Mouse (Mus musculus): ENCODE measurements at regions not wholly inside any gene's neighbourhood (a gene's known extent, or its start where the extent isn't known, plus 50 kb on each side); places are given as distances from the start of the nearest gene placed in this dataset.
"Not testable (repeated sequence)": the region's sequence is repeated elsewhere in the genome, so short reads cannot be mapped to it uniquely, and the experiment has no call there.

DNA sequence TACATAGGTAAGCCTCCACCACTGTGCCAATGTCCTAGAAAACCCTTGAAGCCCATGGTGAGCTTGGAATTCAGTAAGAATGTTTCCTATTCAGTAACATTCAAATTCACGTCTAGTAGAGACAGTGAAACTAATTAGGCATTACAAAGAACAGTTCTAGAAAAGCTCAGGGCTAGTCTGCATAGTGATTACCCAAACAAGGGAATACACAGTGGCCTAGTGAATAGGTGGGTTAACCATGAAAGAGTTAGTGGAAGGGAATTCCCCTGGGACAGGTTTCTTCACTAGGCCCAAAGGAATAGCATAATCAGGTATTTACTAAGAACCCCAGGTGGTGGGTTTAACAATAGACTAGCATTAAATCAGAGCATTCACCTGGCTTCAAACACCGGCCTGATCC lies 436.7 kb upstream of the Kif18a start:
- intact Hi-C loops (cut with DNase I); DNase-seq (ENCODE audit: extremely low spot score in 1 of 2, low spot score in 2 of 2): not testable (repeated sequence)

DNA sequence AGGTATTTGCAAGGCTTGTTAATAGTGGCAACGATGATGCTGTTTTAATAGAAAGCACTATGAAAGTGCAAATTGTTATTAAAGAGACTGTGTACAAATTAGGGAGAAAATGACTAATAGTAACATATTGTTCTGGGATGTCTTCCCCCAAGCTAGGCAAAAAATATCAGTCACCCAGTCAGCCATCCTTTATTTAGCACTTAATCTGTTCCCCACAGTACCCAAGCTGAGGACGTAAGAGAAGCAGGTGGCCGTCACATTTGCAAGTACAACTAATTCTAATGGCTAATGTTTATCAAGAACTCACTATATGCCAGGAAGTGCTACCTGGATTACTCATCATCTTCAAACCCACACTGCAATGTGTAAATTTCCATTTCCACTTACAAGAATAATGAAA lies 432.5 kb upstream of the Kif18a start:
- intact Hi-C loops (cut with DNase I) = no loop called here

DNA sequence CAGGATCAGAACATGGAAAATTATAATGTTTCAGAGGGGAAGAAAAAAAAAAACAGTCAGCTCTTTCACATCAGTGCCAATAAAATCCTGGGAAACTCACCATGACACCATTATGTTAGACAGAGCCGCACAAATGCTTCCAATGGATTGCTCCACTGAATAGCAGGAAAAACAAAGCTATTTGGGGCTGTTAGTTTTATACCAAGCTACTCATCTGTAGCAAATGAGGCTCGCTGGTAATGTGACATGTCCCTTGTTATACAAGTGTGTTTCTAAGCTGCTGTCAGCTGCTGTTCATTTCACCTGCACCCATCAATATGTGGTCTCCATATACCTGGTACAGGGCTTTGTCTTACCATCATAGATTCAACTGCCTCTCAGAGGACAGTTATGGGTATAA lies 426.1 kb upstream of the Kif18a start:
- intact Hi-C loops (cut with DNase I) = no loop called here
- no peak for DNase-seq (ENCODE audit: extremely low spot score in 1 of 2, low spot score in 2 of 2)

More for the DNA sequence above, 432.5 kb upstream of the Kif18a start:
- DNase-seq (ENCODE audit: extremely low spot score in 1 of 2, low spot score in 2 of 2) = no peak

DNA sequence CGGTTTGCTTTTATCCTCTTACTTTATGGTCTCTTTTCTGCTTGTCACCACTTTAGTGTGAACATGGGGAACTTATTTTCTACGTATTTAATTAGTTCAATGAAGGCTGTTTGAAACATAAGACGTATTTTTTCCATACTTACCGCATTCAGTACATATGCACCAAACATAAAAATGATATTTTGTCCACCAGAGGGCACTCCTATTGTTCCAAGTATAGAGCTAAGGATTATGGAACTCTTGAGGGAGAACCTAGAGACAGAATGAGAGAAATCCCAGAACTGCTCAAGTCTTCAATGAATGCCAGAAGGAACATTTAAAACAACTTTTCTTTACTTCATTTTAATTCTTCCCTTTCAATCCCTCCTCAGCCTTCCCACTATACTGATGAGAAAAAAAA lies 403.4 kb upstream of the Kif18a start:
- intact Hi-C loops (cut with DNase I) = loop anchor here (10.0 kb wide), 1 partner anchor 818 kb away; no protein-coding TSS in a partner anchor
- no peak for DNase-seq (ENCODE audit: extremely low spot score in 1 of 2, low spot score in 2 of 2)

DNA sequence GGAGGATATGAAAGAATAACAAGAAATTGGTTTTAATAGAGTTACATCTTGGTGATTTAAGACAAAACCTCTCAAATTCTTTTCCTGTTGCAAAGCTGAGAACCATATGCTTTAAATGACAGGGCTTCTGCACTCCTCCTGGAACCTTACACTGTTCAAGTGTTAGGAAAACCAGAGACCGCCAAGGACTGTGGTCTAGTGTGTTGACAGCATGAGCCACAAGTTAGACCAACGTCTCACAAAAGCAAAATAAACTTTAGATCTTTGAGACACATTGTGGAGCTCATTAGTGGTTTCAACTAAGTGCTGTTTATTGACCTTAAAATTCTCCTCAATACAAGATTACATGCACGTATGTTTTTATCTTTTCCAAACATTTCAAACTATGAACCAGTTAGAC lies 402.9 kb upstream of the Kif18a start:
- no peak for DNase-seq (ENCODE audit: extremely low spot score in 1 of 2, low spot score in 2 of 2)
- intact Hi-C loops (cut with DNase I) = loop anchor here (10.0 kb wide), 1 partner anchor 817 kb away; no protein-coding TSS in a partner anchor

DNA sequence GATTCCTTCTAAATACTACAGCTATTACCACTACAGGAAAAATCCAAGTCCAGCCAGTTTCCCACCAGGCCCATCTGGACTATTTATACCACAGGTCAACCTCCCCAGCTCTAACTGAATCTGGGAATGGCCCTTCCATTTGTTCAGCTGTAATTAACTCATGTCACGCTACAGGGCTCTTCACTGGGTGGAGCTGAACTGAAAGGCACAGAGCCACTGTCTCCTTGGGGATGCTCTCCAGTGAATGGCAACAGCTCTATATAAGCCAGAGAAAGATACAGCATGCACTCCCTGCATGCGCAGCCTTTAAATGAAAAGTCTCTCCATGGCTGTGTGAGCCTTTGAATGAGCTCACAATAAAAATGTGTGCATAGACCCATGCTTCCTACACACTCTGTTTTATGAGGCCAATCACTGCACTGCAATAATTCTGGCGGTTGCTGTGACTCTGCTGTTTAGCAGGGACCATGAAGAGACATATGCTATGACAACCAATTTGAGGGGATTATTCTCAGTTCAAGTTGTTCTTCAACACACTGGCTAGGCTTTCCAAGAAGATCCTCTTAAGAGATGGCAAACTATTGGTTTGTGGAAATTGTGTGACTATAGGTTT lies 376.3 kb upstream of the Kif18a start:
- intact Hi-C loops (cut with DNase I) = no loop called here
- no peak for DNase-seq (ENCODE audit: extremely low spot score in 1 of 2, low spot score in 2 of 2)

DNA sequence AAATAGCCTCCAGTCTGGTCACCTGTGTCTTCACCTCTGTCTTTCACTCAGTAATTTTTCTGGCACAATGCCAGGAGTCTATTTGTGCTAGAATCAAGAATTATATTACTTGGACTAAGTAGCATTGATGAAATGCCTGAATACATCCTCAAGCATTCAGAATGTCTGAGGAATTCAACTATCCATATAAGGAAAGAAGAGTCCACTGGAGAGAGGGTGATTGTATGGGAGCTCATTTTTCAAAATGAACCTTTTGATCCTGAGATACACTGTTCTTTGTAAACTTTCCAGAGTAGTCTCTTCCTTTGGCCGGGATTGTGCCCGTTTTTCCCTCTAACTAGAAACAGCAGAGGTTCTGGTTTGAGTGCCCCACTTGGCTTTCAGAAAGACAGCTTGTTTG lies 367.0 kb upstream of the Kif18a start:
- DNase-seq (ENCODE audit: extremely low spot score in 1 of 2, low spot score in 2 of 2) = no peak
- intact Hi-C loops (cut with DNase I) = no loop called here

DNA sequence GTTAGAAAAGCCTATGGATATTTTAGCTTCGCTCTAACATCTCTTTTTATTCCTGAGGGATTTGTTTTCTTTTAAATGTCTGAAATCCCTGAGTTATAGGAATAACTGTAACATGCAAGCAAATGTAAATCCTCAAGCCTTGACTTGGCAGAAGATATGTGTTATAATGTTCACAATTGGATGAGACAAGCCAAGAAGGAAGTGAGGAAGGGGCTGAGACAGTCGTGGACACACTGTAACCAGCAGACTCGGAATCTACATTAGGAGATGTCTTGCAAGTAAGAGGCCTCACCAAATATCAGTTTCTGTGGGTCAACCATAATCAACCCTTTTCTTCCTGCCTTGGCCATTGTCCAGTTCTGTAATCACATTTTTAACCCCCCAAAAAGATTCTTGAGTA lies 366.6 kb upstream of the Kif18a start:
- no peak for DNase-seq (ENCODE audit: extremely low spot score in 1 of 2, low spot score in 2 of 2)
- intact Hi-C loops (cut with DNase I) = no loop called here

DNA sequence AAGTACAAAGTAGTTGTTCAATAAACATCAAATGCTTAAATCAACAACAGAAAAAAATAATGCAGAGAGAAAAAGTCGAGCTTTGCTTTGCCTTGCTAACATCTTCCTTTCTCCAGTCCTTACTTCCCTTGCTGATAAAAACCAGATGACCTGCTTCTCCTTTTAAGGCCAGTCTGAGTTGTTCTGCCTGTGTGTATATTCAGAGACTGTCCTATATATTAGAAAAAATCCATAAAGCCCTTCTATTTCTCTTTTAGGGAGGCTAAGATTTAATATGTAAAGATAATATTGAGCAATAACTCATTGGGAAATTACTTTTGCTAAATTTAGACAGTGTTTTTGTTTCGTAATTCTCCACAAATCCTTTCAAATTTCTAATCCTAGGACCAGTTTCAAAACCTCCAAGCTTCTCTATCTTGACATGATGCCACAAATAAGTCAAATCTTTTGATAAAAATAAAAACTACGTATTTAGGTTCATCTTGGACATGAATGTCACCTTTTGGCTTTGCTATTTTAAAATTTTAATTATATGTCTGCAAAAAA lies 361.0 kb upstream of the Kif18a start:
- DNase-seq (ENCODE audit: extremely low spot score in 1 of 2, low spot score in 2 of 2) = no peak
- intact Hi-C loops (cut with DNase I) = no loop called here

DNA sequence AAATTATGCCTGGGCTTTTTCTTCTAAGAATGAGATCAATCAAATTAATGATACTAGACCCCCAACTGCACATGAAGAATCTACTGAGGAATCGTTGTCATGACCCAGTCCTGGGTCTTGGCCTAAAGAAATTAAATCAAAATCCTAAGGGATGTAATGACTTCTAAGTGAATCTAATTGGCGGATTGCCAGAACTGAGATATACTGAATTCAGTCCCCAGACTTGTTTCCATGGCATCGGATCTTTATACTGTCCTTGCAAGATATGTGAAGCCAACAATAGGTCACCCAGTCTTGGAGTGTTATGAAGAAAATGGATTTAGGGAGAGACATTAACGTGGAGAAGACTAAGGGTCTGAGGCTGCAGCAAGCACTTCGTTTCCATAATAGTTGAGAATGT lies 360.4 kb upstream of the Kif18a start:
- no peak for DNase-seq (ENCODE audit: extremely low spot score in 1 of 2, low spot score in 2 of 2)
- intact Hi-C loops (cut with DNase I) = no loop called here

DNA sequence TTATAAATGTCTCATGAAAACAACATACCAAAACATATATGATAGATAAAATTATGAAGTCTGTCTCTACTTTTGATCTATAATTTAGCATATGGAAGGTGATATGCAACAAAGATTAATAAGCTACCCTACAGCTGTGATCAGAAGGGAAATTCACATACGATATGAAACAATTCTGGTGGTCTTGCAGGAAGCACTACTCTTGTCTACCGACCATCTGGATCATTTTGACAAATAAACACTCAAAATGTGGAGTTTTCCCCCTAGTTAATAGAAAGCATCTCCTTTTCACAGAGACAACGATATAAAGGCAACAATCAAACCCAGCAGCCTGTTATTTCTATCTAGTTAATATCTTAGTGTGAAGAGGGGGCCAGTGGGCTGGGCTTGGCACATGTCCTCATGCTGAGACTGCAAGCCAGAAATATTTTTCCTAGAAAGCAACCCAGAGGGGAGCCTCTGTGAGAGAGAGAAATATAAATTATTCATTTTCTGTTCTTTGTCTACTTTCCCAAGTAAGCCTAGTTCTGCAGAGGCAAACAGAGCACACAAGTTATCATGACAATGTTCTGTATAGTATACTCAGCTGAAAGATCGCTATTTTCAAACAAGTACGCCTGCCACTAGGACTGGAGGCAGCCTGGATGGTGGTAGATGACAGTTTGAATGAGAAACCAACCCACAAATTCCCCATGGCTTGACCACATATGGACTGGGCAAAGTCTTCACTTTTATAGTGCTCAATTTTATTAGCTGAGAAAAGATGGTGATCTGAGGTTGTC lies 344.4 kb upstream of the Kif18a start:
- no peak for DNase-seq (ENCODE audit: extremely low spot score in 1 of 2, low spot score in 2 of 2)
- intact Hi-C loops (cut with DNase I) = no loop called here

DNA sequence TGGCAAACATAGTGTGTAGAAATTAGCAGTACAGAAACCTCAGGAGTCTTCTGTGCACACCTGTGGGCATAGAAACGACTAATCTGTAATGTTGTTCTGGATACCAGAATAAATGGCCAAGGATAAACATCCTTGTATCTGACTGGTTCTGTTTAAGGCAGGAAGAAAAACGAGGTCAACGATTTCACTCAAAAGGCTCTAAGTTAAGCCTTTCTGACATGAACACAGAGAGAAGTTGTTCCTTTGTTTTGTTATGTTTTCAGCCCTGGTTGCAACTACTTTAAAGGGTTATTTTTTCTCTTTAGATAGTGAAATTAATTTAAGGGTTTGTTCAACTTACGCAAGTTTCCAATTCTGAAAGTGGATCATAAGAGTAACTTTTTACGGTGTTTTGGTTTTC lies 299.6 kb upstream of the Kif18a start:
- DNase-seq (ENCODE audit: extremely low spot score in 1 of 2, low spot score in 2 of 2) = no peak
- intact Hi-C loops (cut with DNase I) = no loop called here

DNA sequence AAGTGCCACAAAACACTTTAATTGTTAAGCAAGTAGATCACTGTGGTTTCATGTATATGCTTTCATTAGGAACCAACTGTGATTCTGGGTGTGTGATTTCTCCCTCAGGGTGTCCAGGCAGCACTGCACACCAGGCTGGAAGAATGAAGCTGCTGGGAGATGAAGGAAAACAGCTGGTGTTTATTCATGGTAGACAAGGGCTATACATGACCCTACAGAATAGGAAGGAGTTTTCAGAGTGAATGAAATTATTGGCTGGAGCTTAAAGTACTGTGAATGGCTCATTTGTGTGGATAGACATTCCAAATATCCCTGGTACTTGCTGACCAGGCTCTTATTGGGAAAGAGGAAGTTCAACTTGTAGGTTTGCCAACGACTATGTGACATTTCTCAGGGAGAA lies 264.3 kb upstream of the Kif18a start:
- intact Hi-C loops (cut with DNase I) = no loop called here
- no peak for DNase-seq (ENCODE audit: extremely low spot score in 1 of 2, low spot score in 2 of 2)

DNA sequence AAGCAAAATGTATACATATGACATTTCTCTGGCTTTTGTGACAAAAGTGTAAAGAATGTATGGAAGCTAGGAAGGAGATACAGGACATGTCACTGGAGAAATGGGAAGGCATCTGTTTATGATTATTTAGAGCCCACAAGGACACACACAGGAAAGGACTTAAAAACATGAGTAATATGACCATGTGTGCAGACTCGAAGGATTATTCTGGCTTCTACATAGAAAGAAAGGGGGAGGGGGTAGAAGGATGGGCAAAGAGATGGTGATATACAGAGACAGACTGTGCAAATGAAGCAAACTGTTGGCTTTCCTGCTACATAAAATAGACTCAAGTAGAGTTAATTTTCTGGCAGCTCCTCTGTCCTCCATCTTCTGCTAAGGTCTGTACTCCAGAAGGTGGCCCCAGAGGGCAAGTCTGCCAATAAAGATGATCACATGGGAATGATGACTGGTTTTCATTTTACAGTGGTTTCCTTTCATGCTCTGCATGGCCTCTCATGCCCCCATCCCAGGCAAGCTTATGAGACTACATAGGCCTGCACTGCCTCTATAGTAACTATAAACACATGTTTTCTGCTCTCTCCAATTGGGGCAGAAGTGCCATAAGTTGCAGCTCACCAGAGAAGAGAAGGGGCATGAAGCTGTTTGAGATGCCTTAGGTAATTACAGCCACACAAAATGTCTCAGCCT lies 263.4 kb upstream of the Kif18a start:
- no peak for DNase-seq (ENCODE audit: extremely low spot score in 1 of 2, low spot score in 2 of 2)
- intact Hi-C loops (cut with DNase I) = no loop called here

DNA sequence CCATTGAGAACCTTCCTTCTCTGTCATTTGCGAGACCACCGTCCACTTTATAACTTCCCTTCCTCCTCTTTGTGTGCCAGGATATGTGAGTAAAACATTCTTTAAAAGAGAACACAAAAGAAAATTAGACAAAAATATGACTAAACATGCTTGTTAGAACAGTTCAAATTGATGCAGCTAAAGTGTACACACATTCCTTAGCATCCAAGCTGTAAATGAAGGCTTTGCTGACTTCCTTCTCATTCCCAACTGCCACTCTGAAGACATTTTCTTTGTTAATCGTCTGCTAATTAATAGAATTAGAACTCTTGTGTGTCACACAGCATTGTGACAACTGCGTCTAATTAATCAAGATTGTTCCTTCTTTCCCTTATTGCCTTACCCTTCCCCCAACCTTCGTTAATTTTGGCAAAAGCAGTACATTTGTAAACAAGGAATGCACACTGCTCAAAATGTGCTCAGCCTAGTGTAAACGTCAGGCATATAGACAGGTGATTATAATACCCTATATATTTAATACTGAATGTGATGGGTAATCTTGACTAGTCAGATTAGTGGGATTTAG lies 242.3 kb upstream of the Kif18a start:
- intact Hi-C loops (cut with DNase I) = no loop called here
- DNase-seq (ENCODE audit: extremely low spot score in 1 of 2, low spot score in 2 of 2) = no peak

Measured in left cerebral cortex, postnatal 10 days (tissue).